Mouse (Mus musculus): ENCODE measurements around the gene E2f6.
A peak's percentile ranks its signal among the peaks of the same experiment; 100 is the strongest.

E2f6 gene

DNA sequence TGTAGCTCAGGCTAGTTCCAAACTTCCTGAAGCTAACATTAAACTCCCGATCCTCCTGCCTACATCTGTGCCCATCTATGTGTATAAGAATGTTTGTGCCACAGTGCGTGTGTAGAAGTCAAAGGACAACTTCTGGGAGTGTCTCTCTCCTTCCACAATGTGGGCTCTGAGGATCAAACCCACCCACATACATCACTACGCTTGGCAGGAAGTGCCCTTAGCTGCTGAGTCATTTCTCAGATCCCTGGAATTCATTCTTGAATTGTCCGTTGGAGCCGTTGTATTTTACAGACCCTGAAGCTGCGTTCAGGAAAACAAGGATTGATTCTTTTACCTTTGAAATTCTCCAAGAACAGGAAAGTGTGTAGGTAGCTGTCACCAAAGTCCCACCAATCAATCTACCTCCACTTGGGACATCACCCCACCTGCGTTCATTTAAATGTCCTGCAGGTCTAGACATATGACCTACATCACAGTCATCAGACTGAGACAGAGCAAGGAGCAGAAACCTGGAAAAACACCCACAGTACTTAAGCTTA is 62.2 kb downstream of the E2f6 start:
- DNase-seq (ENCODE audit: low spot score in 2 of 2): no peak

DNA sequence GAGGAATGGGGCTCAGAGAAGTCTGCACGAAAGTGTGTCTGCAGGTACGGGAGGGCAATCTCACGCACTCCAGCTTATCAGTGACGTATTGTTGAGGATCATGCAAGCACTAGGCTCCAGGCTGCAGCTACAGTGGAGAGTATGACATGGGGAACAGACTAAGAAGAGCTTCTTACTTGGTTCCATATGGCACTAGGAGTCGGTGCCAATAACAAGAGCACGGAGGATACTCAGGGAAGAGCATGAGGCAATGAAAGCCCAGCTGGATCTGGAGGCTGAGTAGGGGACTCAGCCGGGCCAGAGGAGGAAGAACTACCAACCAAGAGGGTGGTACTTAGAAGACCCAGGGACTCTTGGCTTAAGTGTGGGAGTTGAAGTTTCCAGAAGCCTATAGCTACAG is 62.8 kb downstream of the E2f6 start:
- no peak for DNase-seq (ENCODE audit: low spot score in 2 of 2)

DNA sequence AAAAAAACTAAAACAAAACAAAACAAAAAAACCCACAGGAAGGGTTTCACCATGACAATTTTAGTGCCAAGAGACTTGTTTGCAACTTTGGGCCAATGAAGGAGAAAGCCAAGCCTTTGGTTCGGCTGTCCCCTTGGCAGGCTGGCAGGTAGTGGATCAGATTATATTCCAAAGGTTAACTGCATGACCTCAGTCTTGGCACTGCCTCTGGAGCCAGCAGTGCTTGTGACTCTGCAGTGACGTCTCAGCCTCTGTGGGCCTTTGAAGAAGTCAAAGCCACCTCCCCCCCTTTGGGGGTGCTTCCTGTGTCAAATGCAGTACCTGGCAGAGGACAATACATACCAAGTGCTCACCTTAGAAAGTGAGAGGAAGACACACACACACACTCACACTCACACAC is 63.3 kb downstream of the E2f6 start:
- peak; percentile 50 to 60 for DNase-seq (ENCODE audit: low spot score in 2 of 2)

DNA sequence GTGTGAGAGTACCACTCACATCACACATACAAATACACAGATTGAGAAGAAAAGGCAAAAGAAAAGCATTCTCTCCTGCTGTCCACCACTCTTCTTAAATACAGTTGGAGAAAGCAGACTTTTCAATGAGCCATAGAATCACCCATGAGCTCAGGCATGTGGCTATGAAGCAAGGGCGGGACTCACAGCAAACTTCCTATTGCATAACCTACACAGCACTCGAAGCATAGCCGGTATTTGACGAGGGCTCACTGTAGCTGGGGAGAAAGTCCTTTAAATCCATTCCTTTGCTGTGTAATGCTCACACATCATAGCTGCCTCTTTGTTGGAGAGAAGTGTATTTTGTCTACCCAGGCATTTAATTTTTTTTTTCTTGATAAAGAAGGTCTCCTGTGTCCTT is 64.5 kb downstream of the E2f6 start:
- no peak for DNase-seq (ENCODE audit: low spot score in 2 of 2)

DNA sequence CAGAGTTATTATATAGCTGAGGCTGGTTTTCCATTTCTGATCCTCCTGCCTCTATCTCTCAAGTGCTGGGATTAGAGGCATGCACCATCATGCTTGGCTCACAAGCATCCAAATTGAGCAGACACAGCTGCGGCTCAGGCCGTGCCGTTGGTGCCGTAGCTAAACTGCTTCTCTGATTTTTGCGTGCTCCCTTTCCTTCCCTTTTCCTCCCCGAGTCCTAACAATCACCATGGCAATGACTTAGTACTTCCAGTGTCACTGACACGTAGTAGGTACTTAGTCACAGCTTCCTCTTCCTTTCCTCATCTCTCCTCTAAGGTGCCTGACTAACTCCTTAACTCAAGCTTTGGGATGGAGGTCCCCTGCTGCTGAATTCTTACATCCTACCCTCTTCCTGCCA is 64.9 kb downstream of the E2f6 start:
- no peak for DNase-seq (ENCODE audit: low spot score in 2 of 2)

DNA sequence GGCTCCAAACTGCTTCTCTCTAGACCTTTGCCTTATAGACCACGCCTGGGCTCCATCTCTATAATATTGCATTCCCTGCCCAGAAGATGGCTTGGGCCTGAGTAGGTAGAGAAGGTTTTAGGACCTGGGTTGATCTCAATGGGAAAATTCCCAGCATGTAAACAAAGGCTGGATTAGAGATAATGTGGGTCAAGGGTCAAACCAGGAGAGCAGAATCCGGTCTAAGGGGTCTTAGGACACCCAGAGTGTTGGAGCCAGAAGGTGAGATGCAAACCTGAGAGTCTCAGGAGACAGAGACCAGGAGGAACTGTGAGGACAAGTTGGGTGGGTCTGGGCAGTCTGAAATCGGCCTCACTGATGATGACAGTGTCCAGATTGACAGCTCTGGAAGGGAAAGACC is 65.9 kb downstream of the E2f6 start:
- DNase-seq (ENCODE audit: low spot score in 2 of 2): no peak

- DNase-seq (ENCODE audit: low spot score in 2 of 2): no peak
These were observed 66.4 kb downstream of the E2f6 start for GRCm38 (mm10) chr12:16877141-16877540.

DNA sequence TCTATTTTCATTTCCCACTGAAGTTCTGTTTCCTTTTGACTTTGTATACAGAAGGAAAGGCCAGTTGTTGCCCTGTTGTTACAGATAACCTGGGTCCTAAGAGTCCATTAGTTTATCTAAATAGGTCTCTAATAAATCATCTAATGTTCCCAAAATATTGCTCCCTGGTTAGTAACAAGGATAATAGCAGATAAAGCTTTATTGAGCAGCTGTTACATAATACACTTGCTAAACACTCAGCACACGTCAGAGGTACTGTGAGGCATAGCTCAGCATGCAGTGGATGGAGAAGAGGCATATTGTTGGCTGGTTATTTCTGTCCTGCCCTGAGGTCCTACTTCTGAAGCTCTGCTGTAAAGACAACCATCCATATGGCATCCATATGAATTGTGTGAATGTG is 66.9 kb downstream of the E2f6 start:
- DNase-seq (ENCODE audit: low spot score in 2 of 2): no peak

GRCm38 (mm10) chr12:16879369-16879768 is 68.6 kb downstream of the E2f6 start:
- no peak for DNase-seq (ENCODE audit: low spot score in 2 of 2)

- no peak for DNase-seq (ENCODE audit: low spot score in 2 of 2)
These were observed 69.3 kb downstream of the E2f6 start for GRCm38 (mm10) chr12:16880077-16880476.

DNA sequence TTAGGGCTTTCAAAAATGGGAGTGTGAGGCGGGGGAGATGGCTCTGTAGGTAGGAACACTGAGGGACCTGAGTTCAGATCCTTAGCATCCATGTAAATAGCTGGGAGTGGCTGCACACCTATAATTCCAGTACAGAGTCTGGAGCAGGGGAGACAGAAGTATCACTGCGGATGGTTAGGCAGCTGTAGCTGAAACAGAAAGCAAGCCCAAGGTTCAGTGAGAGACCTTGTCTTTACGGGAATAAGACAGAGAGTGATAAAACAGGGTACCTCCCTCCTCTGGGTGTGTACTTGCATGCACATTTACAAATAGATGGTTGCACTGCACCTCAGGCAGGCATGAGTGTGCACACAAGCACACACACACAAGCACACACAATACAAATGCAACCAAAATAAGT is 71.7 kb downstream of the E2f6 start:
- no peak for DNase-seq (ENCODE audit: low spot score in 2 of 2)

- DNase-seq (ENCODE audit: low spot score in 2 of 2): no peak
These were observed 72.3 kb downstream of the E2f6 start for GRCm38 (mm10) chr12:16883111-16883510.

DNA sequence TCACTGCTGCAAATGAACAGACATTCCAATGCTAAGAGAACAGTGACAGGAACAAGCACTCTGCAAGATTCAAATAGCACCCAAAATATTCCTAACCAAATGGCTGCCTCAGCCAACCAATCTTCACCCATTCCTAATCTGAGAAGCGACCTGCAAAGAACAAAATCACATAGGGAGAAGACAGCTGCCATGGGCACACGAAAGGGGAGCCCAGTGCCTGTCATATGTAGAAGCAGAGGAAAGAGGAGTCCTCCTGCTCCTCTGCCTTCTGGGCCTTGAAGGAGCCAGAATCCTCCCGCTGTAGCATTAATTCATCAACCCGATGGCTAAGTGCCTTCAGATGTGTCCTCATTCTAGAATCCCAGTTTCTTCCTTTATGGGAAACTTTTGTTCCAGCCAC is 73.8 kb downstream of the E2f6 start:
- DNase-seq (ENCODE audit: low spot score in 2 of 2): no peak

DNA sequence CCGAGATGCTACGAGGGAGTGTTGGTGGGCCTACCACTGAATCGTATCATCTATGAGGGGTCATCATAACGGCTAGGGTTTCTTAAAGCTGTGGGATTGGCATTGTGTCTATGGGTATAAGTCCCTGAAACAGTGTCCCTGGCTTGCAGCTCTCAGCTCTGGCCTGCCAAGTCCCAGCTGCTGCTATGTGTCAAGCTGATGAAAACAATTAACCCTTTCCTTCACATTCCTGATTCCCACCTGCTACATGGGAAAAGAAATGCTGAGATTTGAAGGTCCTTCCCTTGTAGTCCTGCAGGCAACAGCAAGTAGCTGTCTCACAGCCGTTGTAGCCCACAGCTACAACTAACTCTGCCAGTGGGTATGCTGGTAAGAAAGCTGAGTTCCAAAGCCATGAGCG is 75.6 kb downstream of the E2f6 start:
- DNase-seq (ENCODE audit: low spot score in 2 of 2): no peak

Measured in thymus, postnatal 10 days (tissue).